Mouse (Mus musculus) forebrain, embryonic 16.5 days (tissue): ENCODE results near the gene Sstr3. TPM values are rescaled to one million over a fixed set of nuclear protein-coding genes. Genes with fewer than 3 reads are reported as not detected.

Experiments
- ATAC-seq: fragments of 200-750 bp; cut with Nextera tagmentation; 2 replicates; pipeline ENCODE4 v1.8.0; 2017; ENCODE audit warnings: mild to moderate bottlenecking, moderate library complexity
- H3K27ac ChIP-seq: fragments of 300-500 bp; sonication (generic); 2 replicates; pipeline ENCODE4 v1.5.1; 2014; ENCODE audit warnings: low read length, control low read depth
- H3K27me3 ChIP-seq: fragments of 300-500 bp; sonication (generic); replicated peaks from 2 replicates; pipeline ENCODE4 v1.6.1; 2014; ENCODE audit warnings: low read length; ENCODE audit not compliant: control insufficient read depth, insufficient read depth
- H3K36me3 ChIP-seq: fragments of 300-500 bp; sonication (generic); 2 replicates; pipeline ENCODE4 v1.6.1; 2014; ENCODE audit not compliant: control insufficient read depth, insufficient read depth
- H3K4me1 ChIP-seq: fragments of 300-500 bp; sonication (generic); replicated peaks from 2 replicates; pipeline ENCODE4 v1.6.1; 2014; ENCODE audit warnings: low read length; ENCODE audit not compliant: control insufficient read depth, insufficient read depth
- H3K4me2 ChIP-seq: fragments of 300-500 bp; sonication (generic); 2 replicates; pipeline ENCODE4 v1.6.1; 2014; ENCODE audit warnings: mild to moderate bottlenecking, low read length, control low read depth
- H3K4me3 ChIP-seq: fragments of 300-500 bp; sonication (generic); replicated peaks from 2 replicates; pipeline ENCODE4 v1.5.1; 2014; ENCODE audit warnings: mild to moderate bottlenecking, low read length, control low read depth
- H3K9ac ChIP-seq: fragments of 300-500 bp; sonication (generic); replicated peaks from 2 replicates; pipeline ENCODE4 v1.6.1; 2014; ENCODE audit warnings: low read depth, low read length, control low read depth
- H3K9me3 ChIP-seq: fragments of 300-500 bp; sonication (generic); 2 replicates; pipeline ENCODE4 v1.6.1; 2016; ENCODE audit warnings: low read length; ENCODE audit not compliant: control insufficient read depth
- WGBS: fragments of 180-500 bp; shearing (Covaris S2); extraction: QIAGEN DNeasy Blood & Tissue Kit; methylation state at CpG from one replicate; pipeline ENCODE4 v1.1.7; 2014; 5-methylcytosine and 5-hydroxymethylcytosine counted together
- polyA plus RNA-seq: library from polyadenylated mRNA; unstranded; fragments of >200 nt; fragmentation: Nextera tagmentation; extraction: Ambion mirVana; gene quantifications from 2 replicates; pipeline ENCODE4 v1.2.1, GENCODE M21; 2015

The Sstr3 gene
- polyA plus RNA-seq, 1 experiment from 2014 or later: 1.1 TPM

- Histone ChIP-seq H3K27ac (no peak within 1 kb of the TSS), H3K27me3 (no peaks in the 10 kb centered on the region), H3K4me2 (no peak within 1 kb of the TSS), H3K9ac (no peak within 1 kb of the TSS), H3K36me3 (no peaks in the 10 kb centered on the region), H3K4me3 (no peak within 1 kb of the TSS), H3K4me1 (no peaks in the 10 kb centered on the region), H3K9me3 (no peaks in the 10 kb centered on the region)
- 82% methylated on average over 11 of the region's 11 CpGs for WGBS
- ATAC-seq: no peak
Measured at GRCm38 (mm10) chr15:78494968-78495406, 49.5 kb downstream of the Sstr3 start, which contains the start of gene Il2rb. Gene Il2rb, minus strand, starts transcription at chr15:78495271.

GRCm38 (mm10) chr15:78493401-78494010, 51.0 kb downstream of the Sstr3 start:
- no peaks in the 10 kb centered on the region for H3K36me3 ChIP-seq
- no peak for ATAC-seq
- H3K4me2 ChIP-seq: no peak overlapping the region
- WGBS: 83% methylated on average over 10 of the region's 10 CpGs
- H3K4me3 ChIP-seq: no peak overlapping the region
- no peaks in the 10 kb centered on the region for H3K27me3 ChIP-seq
- H3K9me3 ChIP-seq: no peaks in the 10 kb centered on the region
- no peaks in the 10 kb centered on the region for H3K4me1 ChIP-seq
- H3K27ac ChIP-seq: no peak overlapping the region
- H3K9ac ChIP-seq: no peak overlapping the region

- no peak overlapping the region for H3K9ac ChIP-seq
- H3K4me2 ChIP-seq: no peak overlapping the region
- H3K27me3 ChIP-seq: no peaks in the 10 kb centered on the region
- H3K4me3 ChIP-seq: no peak overlapping the region
- 83% methylated on average over 3 of the region's 3 CpGs for WGBS
- no peaks in the 10 kb centered on the region for H3K9me3 ChIP-seq
- H3K27ac ChIP-seq: no peak overlapping the region
- H3K4me1 ChIP-seq: no peaks in the 10 kb centered on the region
- ATAC-seq: no peak
- no peaks in the 10 kb centered on the region for H3K36me3 ChIP-seq
Measured at GRCm38 (mm10) chr15:78491301-78491700, 53.2 kb downstream of the Sstr3 start.

GRCm38 (mm10) chr15:78489906-78490305, 54.6 kb downstream of the Sstr3 start:
- no peak overlapping the region for H3K4me3 ChIP-seq

GRCm38 (mm10) chr15:78489248-78489647, 55.2 kb downstream of the Sstr3 start:
- H3K36me3 ChIP-seq: no peaks in the 10 kb centered on the region
- H3K27me3 ChIP-seq: no peaks in the 10 kb centered on the region
- no peaks in the 10 kb centered on the region for H3K4me1 ChIP-seq
- WGBS: 90% methylated on average over 3 of the region's 3 CpGs
- H3K9me3 ChIP-seq: no peaks in the 10 kb centered on the region
- H3K4me2 ChIP-seq: no peak overlapping the region
- H3K27ac ChIP-seq: no peak overlapping the region
- no peak overlapping the region for H3K4me3 ChIP-seq
- ATAC-seq: no peak
- no peak overlapping the region for H3K9ac ChIP-seq

More at GRCm38 (mm10) chr15:78489906-78490305, 54.6 kb downstream of the Sstr3 start:
- Histone ChIP-seq H3K27me3 (no peaks in the 10 kb centered on the region), H3K27ac (no peak overlapping the region), H3K4me2 (no peak overlapping the region), H3K4me1 (no peaks in the 10 kb centered on the region), H3K9me3 (no peaks in the 10 kb centered on the region), H3K9ac (no peak overlapping the region), H3K36me3 (no peaks in the 10 kb centered on the region)
- no peak for ATAC-seq
- 79% methylated on average over 8 of the region's 8 CpGs for WGBS

- no peak for ATAC-seq
- no peak overlapping the region for H3K27ac ChIP-seq
- no peaks in the 10 kb centered on the region for H3K9me3 ChIP-seq
- no peaks in the 10 kb centered on the region for H3K36me3 ChIP-seq
- H3K27me3 ChIP-seq: no peaks in the 10 kb centered on the region
- 58% methylated on average over 4 of the region's 4 CpGs for WGBS
- H3K4me2 ChIP-seq: no peak overlapping the region
- no peak overlapping the region for H3K4me3 ChIP-seq
- no peaks in the 10 kb centered on the region for H3K4me1 ChIP-seq
- no peak overlapping the region for H3K9ac ChIP-seq
Measured at GRCm38 (mm10) chr15:78487066-78487465, 57.4 kb downstream of the Sstr3 start.

Other genes starting within 250 kb of the Sstr3 start
- gene Csf2rb2, start 239.0 kb downstream of the Sstr3 start, polyA plus RNA-seq: 0.06 and 0.15 TPM in 2 replicates
- 0.27 and 0.65 TPM in 2 replicates for gene Csf2rb, start 218.9 kb downstream of the Sstr3 start, polyA plus RNA-seq
- gene Tex33, start 148.8 kb downstream of the Sstr3 start, polyA plus RNA-seq: not detected in 2 replicates
- gene Tst, start 138.8 kb downstream of the Sstr3 start, polyA plus RNA-seq: 25.1 and 28.4 TPM in 2 replicates
- 4.4 and 5.0 TPM in 2 replicates for gene Mpst, start 138.3 kb downstream of the Sstr3 start, polyA plus RNA-seq
- 105 and 141 TPM in 2 replicates for gene Kctd17, start 116.1 kb downstream of the Sstr3 start, polyA plus RNA-seq
- gene Tmprss6, start 76.1 kb downstream of the Sstr3 start, polyA plus RNA-seq: 0.06 and 0.22 TPM in 2 replicates
- gene Il2rb, start 49.4 kb downstream of the Sstr3 start, polyA plus RNA-seq: not detected in 2 replicates
- gene C1qtnf6, start 13.3 kb downstream of the Sstr3 start, polyA plus RNA-seq: 5.6 and 6.4 TPM in 2 replicates
- 3.6 and 5.1 TPM in 2 replicates for gene Rac2, start 28.1 kb upstream of the Sstr3 start, polyA plus RNA-seq
- gene Cyth4, start 52.4 kb upstream of the Sstr3 start, polyA plus RNA-seq: 4.5 and 5.5 TPM in 2 replicates
- 6.4 and 8.2 TPM in 2 replicates for gene Elfn2, start 174.1 kb upstream of the Sstr3 start, polyA plus RNA-seq
- gene Mfng, start 228.8 kb upstream of the Sstr3 start, polyA plus RNA-seq: 58.1 and 67.0 TPM in 2 replicates